Mouse (Mus musculus) liver, postnatal 0 days (tissue): Measurements from ENCODE around the gene Lsp1. TPM values are rescaled to one million over a fixed set of nuclear protein-coding genes. Genes with fewer than 3 reads are reported as not detected.

Source experiments
- ATAC-seq: fragments of 200-750 bp; cut with Nextera tagmentation; 2 replicates; pipeline ENCODE4 v1.8.0; 2017; ENCODE audit warnings: mild to moderate bottlenecking, moderate library complexity
- DNase-seq: peaks from one replicate; pipeline ENCODE4 v3.0.0-alpha.2; 2016
- H3K27ac ChIP-seq: fragments of 300-500 bp; sonication (generic); 2 replicates; pipeline ENCODE4 v1.5.1; 2014; ENCODE audit warnings: antibody characterized with exemption, moderate library complexity, mild to moderate bottlenecking, low read depth
- H3K27me3 ChIP-seq: fragments of 300-500 bp; sonication (generic); 2 replicates; pipeline ENCODE4 v1.6.1; 2014; ENCODE audit warnings: low read length, control low read depth, mixed read lengths; ENCODE audit not compliant: insufficient read depth
- H3K36me3 ChIP-seq: fragments of 300-500 bp; sonication (generic); replicated peaks from 2 replicates; pipeline ENCODE4 v1.6.1; 2014; ENCODE audit warnings: mild to moderate bottlenecking, control low read depth, low read length, moderate library complexity, mixed read lengths; ENCODE audit not compliant: insufficient read depth
- H3K4me1 ChIP-seq: fragments of 300-500 bp; sonication (generic); 2 replicates; pipeline ENCODE4 v1.6.1; 2014; ENCODE audit warnings: antibody characterized with exemption, mild to moderate bottlenecking, control low read depth; ENCODE audit not compliant: insufficient read depth
- H3K4me2 ChIP-seq: fragments of 300-500 bp; sonication (generic); 2 replicates; pipeline ENCODE4 v1.6.1; 2014; ENCODE audit warnings: low read depth, mild to moderate bottlenecking, low read length, moderate library complexity, mixed read lengths
- H3K4me3 ChIP-seq: fragments of 300-500 bp; sonication (generic); 2 replicates; pipeline ENCODE4 v1.5.1; 2014; ENCODE audit warnings: low read depth, low read length
- H3K9ac ChIP-seq: fragments of 300-500 bp; sonication (generic); replicated peaks from 2 replicates; pipeline ENCODE4 v1.6.1; 2014; ENCODE audit warnings: mild to moderate bottlenecking, moderate library complexity
- H3K9me3 ChIP-seq: fragments of 300-500 bp; sonication (generic); 2 replicates; pipeline ENCODE4 v1.6.1; 2016; ENCODE audit warnings: mild to moderate bottlenecking, control low read depth, low read length, mixed read lengths
- CTCF ChIP-seq: sonication (generic); IDR thresholded peaks from 2 replicates; pipeline ENCODE4 v1.5.1; 2016; ENCODE audit warnings: antibody characterized with exemption, low read depth
- EP300 ChIP-seq: IDR thresholded peaks from 2 replicates; pipeline ENCODE4 v1.6.1; 2016; ENCODE audit warnings: antibody characterized with exemption, low read depth, mild to moderate bottlenecking
- WGBS: fragments of 180-500 bp; shearing (Covaris S2); extraction: QIAGEN DNeasy Blood & Tissue Kit; methylation state at CpG from one replicate; pipeline ENCODE4 v1.1.7; 2014; ENCODE audit not compliant: insufficient replicate concordance; 5-methylcytosine and 5-hydroxymethylcytosine counted together
- polyA plus RNA-seq: library from polyadenylated mRNA; unstranded; fragments of >200 nt; fragmentation: Nextera tagmentation; extraction: Ambion mirVana; gene quantifications from 2 replicates; pipeline ENCODE4 v1.2.1, GENCODE M21; 2015

The Lsp1 gene
- polyA plus RNA-seq, 1 experiment from 2014 or later = 31.5 TPM

DNA sequence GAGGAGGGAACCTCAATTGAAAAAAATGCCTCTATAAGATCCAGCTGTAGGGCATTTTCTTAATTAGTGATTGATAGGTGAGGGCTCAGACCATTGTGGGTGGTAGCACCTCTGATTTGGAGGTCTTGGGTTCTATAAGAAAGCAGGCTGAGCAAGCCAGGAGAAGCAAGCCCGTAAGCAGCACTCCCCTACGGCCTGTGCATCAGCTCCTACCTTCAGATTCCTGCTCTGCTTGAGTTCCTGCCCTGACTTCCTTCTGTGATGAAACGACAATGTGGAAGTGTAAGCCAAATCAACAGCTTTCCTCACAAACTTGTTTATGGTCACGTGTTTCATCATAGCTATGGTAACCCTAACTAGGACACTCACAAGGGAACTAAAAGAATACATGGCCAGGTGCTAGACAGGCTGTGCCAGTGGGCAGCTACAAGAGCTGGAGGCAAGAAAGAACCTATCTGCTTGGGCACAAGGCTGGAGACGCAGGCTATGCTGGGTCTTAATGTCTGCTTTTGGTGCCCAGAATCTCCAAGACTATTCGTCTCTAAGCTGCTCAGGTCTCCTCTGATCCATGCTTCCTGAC lies 11.5 kb upstream of the Lsp1 start:
- ATAC-seq = no peak
- Histone ChIP-seq H3K9me3 (no peaks in the 10 kb centered on the region), H3K4me3 (no peak overlapping the region), H3K9ac (no peak overlapping the region), H3K27ac (no peak overlapping the region), H3K4me1 (no peaks in the 10 kb centered on the region), H3K4me2 (no peak overlapping the region), H3K36me3 (no peaks in the 10 kb centered on the region), H3K27me3 (no peaks in the 10 kb centered on the region)
- DNase-seq = no peak
- whole genome bisulfite sequencing = 52% methylated on average over 6 of the region's 6 CpGs
- TF ChIP-seq CTCF (no peak), EP300 (no peak)

DNA sequence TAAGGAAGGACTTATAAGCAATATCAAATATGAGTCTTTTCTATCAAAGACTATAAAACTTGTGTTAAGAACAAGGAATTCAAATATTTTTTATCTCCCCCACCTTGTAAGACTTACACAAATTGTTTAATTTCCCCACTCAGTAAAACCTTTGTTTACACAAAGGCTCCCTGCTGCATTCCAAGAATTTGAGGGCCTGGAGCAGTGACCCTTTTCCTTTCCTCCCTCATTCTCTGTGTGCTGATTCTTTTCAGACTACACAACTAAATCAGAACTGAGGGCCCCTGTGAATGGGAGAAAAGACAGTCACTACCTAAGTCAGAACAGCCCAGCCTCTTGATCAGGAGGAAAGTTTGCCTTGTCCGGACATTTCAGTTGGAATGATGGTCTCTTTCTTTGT lies 5.9 kb upstream of the Lsp1 start:
- WGBS = 61% methylated on average over 1 of the region's 1 CpGs
- no peak for TF ChIP-seq CTCF
- TF ChIP-seq EP300 = no peak
- no peak overlapping the region for H3K27ac ChIP-seq

DNA sequence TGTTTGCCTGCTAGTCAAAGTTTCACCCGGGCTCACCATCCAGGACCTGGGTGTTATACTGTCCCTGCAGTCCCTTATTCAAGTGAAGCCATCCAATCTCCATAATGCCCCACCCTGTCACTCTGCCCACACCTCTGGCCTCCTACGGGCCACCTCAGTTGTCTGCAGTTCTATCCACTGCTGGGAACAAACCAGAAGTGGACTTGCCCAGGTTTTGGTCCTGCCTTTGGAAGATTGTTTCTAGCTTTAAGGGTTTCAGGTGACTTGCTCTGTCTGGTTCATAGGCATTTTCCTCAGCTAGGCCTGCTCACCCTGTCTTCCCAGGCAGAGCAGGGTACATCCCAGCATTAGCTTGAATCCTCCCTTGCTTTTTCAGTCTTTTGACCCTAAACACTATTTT lies 5.4 kb upstream of the Lsp1 start:
- Histone ChIP-seq H3K27me3 (no peaks in the 10 kb centered on the region), H3K9me3 (no peaks in the 10 kb centered on the region), H3K9ac (no peak overlapping the region), H3K36me3 (no peaks in the 10 kb centered on the region), H3K4me2 (no peak overlapping the region), H3K27ac (no peak overlapping the region), H3K4me3 (no peak overlapping the region), H3K4me1 (peaks cover 8% of the 10 kb centered on the region)
- 57% methylated on average over 2 of the region's 2 CpGs for WGBS
- ATAC-seq (no peak), DNase-seq (no peak)
- TF ChIP-seq CTCF = no peak
- TF ChIP-seq EP300 = no peak

More for the DNA sequence above, 5.9 kb upstream of the Lsp1 start:
- no peaks in the 10 kb centered on the region for H3K9me3 ChIP-seq
- H3K9ac ChIP-seq = no peak overlapping the region
- no peak overlapping the region for H3K4me3 ChIP-seq
- peaks cover 2% of the 10 kb centered on the region for H3K4me1 ChIP-seq
- H3K36me3 ChIP-seq = no peaks in the 10 kb centered on the region
- H3K4me2 ChIP-seq = no peak overlapping the region
- no peaks in the 10 kb centered on the region for H3K27me3 ChIP-seq
- DNase-seq (no peak), ATAC-seq (no peak)

DNA sequence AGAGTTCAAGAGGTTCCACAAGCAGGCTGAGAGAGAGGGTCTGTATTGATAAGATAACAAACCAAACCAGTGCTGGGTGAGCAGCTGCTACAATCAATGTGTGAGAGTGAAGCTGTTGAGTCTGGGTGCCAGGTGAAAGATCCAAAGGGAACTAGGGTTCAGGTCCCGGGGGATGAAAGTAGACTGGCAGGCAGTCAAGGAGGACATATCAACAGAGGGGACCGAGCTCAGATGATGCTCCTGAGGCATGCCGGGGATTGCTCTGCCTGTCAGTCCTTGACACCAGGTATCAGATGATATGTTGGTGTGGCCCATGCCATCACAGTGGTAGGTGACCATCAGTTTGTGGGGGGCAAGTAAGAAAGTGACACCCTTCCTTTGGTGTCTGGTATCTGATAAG lies 3.8 kb upstream of the Lsp1 start:
- Histone ChIP-seq H3K27ac (no peak overlapping the region), H3K4me3 (no peak overlapping the region), H3K36me3 (no peaks in the 10 kb centered on the region), H3K4me1 (peaks cover 10% of the 10 kb centered on the region), H3K9me3 (no peaks in the 10 kb centered on the region), H3K27me3 (no peaks in the 10 kb centered on the region), H3K9ac (no peak overlapping the region), H3K4me2 (no peak overlapping the region)
- DNase-seq = no peak
- 49% methylated on average over 3 of the region's 3 CpGs for WGBS
- ATAC-seq = no peak
- TF ChIP-seq EP300 (no peak), CTCF (no peak)

DNA sequence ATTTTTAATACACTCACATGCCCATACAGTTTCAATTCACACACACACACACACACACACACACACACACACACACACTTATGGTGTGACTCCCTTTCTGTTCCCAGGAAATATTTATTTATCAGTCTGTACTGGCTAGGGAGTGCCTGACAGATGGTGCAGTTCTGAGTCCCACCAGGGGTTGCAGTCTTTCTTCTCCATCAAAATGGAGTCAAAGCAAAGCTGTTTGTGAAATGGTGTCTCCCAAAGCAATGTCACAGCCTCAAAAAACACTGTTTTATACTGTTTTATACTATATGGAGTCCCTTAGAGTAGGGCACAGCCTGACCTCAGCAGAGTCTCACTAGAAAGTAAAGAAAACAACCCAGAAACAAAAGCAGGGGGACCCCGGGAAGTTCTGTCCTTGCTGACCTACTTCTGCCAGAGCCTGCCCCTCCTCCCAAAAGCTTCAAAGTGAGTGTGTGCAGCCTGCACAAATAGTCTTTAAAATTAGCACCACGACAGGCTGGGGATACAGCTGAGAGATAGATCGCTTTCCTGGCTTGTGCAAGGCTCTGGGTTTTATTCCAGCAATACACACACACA lies 3.3 kb upstream of the Lsp1 start:
- no peaks in the 10 kb centered on the region for H3K9me3 ChIP-seq
- no peak overlapping the region for H3K9ac ChIP-seq
- no peak overlapping the region for H3K4me3 ChIP-seq
- H3K36me3 ChIP-seq = no peaks in the 10 kb centered on the region
- H3K27me3 ChIP-seq = no peaks in the 10 kb centered on the region
- H3K4me2 ChIP-seq = no peak overlapping the region
- H3K27ac ChIP-seq = 0 out of 2 replicates have a peak overlapping the region, but pooled peaks have one; percentile 44
- peaks cover 10% of the 10 kb centered on the region for H3K4me1 ChIP-seq
- TF ChIP-seq CTCF (peak; percentile 23; the same call in 1 of the 2 replicates), EP300 (no peak)
- ATAC-seq = peak; percentile 24; the same call in 1 of the 2 replicates
- DNase-seq = no peak
- WGBS = 33% methylated on average over 3 of the region's 3 CpGs

DNA sequence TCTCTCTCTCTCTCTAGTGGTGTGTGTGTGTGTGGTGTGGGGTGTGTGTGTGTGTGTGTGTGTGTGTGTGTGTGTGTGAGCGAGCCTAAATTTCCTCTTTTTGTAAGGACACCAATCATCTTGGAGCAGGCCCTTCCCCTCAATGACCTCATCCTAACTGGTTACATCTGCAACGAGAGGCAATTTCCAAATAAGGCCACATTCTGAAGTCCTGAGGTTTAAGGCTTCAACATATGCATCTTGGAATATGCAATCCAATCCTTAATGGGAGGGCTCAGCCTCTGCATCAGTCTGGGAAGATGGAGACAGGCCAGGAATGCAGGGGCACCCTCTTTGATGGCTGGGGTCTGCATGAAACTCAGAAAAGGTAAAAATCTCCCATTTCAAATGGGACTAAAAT lies 2.6 kb upstream of the Lsp1 start:
- Histone ChIP-seq H3K4me1 (peaks cover 10% of the 10 kb centered on the region), H3K9ac (no peak overlapping the region), H3K9me3 (no peaks in the 10 kb centered on the region), H3K4me2 (no peak overlapping the region), H3K27me3 (no peaks in the 10 kb centered on the region), H3K4me3 (no peak overlapping the region), H3K27ac (0 out of 2 replicates have a peak overlapping the region, but pooled peaks have one; percentile 44), H3K36me3 (no peaks in the 10 kb centered on the region)
- DNase-seq = no peak
- WGBS = 40% methylated on average over 2 of the region's 2 CpGs
- TF ChIP-seq EP300 (no peak), CTCF (no peak)
- peak; percentile 51 for ATAC-seq
